Mouse (Mus musculus): Measurements from ENCODE around the gene Dis3l.
"Not testable (repeated sequence)": the region's sequence is repeated elsewhere in the genome, so short reads cannot be mapped to it uniquely, and the experiment has no call there.

Gene Dis3l

DNA sequence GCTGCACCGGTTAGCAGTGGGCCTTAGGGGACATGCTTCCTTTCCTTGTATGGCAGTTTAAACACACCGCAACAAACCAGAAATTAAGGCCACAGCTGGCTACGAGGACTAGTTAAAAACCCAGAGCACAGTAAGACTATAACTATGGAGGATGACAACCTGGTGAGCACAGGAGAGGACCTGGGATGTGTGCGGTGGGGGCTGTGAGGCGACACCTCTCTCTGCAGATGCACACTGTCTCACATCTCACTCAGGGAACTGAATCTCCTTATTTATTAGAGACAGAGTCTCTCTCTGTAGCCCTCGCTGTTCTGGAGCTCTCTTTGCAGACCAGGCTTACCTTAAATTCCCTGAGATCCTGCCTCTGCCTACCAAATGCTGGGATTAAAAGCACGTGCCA, 17.1 kb downstream of the Dis3l start:
- DNase-seq (ENCODE audit: extremely low read depth, low read depth, low spot score) = no peak

DNA sequence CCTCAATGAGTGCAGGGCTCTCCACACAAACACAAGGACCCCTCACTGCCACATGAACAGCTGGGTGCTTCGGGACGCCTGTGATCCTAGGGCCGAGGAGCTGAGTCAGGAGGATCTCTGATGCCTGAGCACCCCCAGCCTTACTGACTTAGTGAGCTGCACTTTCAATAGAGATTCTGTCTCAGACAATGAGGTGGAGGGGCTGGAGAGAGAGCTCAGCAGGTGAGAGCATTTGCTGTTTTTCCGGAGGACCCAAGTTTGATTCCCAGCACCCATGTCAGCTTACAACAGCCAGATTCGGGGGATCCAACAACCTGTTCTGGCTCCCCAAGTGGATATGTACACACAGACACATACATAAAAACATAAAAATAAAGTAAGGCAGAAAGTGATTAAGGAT, 24.1 kb downstream of the Dis3l start:
- DNase-seq (ENCODE audit: extremely low read depth, low read depth, low spot score) = no peak

DNA sequence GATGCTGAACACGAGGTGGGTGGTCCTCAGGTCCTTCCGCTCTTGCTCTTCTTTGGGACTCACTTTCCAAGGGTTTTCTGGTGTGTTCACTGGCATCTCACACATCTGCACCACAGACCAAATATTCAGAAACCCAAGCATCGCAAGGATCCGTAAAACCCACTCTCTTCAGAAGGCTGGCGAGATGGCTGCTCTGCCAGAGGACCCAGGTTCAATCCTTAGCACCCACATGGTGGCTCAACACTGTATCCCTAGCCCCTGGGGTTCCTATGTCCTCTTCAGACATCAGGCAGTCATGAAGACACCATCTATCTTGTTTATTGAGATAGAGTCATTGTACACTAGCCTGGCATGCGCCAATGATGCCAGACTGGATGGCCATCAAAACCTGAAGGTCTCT, 26.4 kb downstream of the Dis3l start:
- DNase-seq (ENCODE audit: extremely low read depth, low read depth, low spot score) = no peak

DNA sequence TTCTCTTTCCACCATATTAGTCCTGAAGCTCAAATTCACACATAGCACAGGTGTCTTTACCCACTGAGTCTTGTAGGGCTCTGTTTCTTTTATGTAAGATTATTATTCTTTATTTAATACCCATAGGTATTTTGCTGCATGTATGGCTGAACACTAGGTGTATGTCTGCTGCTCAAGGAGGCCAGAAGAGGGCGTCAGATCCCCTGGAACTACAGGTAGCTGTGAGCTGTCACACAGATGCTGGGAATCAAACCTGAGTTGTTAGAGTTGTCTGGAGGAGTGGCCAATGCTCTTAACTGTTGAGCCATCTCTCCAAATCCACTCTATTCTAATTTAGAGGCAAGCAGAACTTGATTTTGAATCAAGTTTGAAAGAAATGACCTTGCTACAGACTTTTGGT, 29.0 kb downstream of the Dis3l start:
- no peak for DNase-seq (ENCODE audit: extremely low read depth, low read depth, low spot score)

DNA sequence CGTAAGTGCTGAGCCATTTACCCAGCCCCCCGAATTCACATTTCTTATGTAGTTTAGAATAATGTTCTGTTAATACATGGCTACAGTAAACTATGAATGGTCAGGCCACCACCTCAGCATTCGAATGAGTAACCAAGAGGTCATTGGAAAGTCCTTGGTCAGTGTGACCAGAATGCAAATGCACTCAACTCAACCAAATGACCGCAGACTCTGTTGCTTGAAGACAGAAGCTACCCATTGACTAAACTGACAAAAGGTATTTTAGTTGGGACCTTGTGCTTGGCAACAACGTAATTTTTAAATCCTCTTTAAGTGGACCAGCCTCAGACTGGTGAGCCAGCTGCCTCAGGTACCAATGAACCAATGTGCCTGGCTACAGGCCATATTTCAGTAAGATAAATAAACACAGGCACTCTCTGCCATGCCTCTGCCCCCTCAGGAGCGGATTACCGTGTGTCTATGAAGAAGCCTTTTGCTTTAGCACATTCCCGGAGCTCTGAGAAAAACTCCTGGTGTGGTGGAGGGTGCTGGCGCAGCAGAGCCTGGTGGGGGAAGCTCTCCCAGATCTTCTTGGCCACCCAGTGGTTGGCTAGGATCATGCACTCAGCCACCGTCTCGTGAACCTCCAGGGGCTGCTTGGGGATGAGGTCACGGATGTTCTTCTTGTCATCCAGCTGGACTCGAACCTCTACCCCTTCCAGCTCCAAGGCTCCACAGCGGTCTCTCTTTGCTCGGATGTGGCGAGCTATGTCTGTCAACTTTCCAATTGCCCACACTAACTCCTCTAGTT, 29.9 kb downstream of the Dis3l start:
- DNase-seq (ENCODE audit: extremely low read depth, low read depth, low spot score) = peak; percentile 42

DNA sequence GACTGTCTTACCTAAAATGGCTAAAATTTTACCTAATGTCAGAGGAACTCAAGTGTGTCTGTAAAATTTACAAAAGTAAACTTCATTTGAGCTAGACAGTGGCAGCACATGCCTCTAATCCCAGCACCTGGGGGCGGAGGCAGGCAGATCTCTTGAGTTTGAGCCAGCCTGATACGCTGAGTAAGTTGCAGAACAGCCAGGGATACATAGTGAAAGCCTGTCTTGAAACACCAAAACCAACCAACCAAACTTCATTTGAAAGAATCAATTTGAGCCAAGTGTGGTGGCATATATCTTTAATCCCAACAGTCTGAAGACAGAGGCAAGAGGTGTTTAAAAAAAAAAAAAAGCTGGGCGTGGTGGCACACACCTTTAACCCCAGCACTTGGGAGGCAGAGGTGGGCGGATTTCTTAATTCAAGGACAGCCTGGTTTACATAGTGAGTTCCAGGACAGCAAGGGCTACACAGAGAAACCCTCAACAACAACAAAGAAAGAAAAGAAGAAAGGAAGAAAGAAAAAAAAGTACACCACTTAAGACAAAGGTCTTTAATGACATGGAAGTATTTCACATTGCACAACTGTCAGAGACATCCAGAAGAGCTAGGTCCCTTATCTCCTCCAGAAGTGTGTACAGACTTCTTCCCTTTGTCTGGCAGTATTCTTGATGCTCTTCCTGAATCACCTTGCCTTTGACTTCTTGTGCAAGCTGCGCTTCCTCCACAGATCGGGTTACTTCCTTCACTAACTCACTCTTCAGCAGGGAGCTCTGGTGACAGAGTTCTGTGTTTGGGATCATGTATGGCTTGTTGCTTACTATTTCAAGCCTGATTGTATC, 34.4 kb downstream of the Dis3l start:
- no peak for DNase-seq (ENCODE audit: extremely low read depth, low read depth, low spot score)

DNA sequence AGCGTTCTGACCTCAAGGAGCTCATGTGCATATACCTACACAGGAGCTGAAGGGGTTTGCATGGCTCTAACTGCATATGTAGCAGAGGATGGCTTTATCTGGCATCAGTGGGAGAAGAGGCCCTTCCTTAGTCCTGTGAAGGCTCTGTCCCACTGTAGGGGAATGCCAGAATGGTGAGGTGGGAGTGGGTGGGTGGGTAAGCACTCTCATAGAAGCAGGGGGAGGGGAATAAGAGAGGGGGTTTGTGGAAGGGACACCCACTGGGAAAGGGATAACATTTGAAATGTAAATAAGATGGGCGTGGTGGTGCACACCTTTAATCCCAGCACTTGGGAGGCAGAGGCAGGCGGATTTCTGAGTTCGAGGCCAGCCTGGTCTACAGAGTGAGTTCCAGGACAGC, 38.0 kb downstream of the Dis3l start:
- not testable (repeated sequence) for DNase-seq (ENCODE audit: extremely low read depth, low read depth, low spot score)

DNA sequence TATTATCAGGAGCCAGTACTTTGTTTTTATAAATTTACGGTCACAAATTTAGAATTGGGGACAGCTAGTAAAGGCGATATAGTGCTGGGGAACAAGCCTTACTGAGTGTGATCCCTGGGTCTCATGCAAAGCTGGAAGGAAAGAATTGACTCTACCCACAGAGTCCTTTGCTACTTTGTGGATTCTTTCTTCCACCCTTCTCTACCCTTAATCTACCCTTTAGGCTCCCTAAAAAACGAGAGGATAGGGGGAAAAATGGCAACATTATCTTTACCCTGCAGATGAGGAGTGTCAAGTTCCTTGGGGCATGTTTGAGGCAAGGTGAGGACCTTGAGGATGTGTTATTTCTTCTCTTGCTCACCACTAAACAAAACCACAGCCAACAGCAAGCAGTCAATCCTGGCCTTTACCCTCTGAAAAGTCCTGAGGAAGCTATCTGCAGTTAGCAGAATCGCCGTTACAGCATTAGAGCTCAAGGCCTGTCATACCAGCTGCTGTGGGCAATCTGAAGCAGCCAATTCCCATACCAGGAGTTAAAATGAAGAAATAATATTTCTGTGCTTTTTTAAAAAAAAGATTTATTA, 58.6 kb downstream of the Dis3l start:
- DNase-seq (ENCODE audit: extremely low read depth, low read depth, low spot score) = no peak

DNA sequence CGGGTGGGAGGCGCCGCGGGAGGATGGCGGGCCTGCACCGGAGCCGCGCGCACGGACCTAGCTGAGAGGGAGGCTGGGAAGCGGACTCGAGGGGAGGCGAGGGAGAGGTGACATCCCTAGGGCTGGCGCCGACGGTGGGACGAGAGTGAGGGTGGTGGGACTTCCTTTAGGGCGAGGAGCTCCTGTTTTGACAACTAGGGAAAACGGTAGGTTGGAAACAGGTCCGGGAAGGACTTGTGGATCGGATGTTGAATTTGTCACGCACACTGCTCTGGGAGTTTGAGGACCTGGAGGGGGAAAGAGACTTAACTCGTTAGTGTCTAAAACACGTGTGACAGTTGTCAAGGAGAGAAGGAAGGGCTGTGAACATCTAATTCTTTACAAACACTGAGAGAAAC, 59.3 kb downstream of the Dis3l start:
- DNase-seq (ENCODE audit: extremely low read depth, low read depth, low spot score) = no peak

DNA sequence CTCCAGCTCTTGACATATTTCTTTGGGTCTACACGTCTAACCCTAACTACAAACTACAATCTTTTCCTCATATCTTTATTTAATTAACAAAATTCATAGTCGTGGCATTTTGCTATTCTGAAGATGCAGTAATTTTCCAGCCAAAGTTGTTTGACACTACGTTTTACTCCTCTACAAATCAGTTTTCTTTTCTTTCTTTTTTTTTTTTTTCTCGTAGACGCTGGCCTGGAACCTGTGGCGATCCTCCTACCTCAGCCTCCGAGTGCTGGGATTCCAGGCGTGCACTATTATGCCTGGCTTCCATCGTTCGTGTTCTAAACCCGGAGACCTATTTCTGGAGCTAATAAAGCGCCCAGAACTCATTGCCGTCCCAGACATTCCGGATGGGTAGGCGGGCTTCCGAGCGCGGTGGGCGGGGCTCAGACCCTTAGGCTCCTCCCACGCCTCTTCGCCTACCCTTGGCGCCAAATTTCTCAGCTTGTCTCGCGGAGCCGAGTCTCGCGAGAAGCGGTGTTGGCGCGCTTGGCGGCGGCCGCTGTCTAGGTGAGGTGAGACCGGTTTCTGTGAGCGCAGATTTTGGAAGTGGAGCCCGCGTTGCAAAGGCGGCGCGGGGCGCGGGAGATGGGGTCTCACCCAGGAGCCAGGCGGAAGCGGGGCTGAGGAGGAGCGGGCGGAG, 59.8 kb downstream of the Dis3l start, which contains the start of gene Tipin:
Gene Tipin (plus strand): TSS at position 477 of the 676 bp plus-strand sequence.
- DNase-seq (ENCODE audit: extremely low read depth, low read depth, low spot score) = peak; percentile 45

DNA sequence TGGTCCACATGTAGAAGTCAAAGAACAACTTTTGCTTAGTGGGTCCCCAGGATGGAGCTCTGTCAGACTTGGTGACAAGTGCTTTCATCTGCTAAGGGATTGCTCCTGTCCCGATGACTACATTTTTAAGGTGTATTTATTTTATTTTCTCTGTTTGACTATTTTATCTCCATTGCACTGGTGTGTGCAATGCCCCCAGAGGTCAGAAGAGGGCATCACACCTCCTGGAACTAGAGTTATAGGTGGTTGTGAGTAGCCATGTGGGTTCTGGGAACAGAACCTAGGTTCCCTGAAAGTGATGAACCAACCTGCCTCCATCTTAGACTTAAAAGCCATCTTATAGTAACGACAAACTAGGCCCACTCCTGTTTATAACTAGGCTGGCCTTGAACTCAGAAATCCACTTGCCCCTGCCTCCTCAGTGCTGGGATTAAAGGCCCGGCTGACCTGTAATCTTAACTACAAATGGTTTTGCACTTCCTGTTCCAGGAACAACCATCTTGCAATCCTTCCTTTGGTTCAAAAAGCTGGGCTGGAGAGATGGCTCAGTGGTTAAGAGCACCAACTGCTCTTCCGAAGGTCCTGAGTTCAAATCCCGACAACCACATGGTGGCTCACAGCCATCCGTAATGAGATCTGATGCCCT, 62.3 kb downstream of the Dis3l start:
- no peak for DNase-seq (ENCODE audit: extremely low read depth, low read depth, low spot score)

DNA sequence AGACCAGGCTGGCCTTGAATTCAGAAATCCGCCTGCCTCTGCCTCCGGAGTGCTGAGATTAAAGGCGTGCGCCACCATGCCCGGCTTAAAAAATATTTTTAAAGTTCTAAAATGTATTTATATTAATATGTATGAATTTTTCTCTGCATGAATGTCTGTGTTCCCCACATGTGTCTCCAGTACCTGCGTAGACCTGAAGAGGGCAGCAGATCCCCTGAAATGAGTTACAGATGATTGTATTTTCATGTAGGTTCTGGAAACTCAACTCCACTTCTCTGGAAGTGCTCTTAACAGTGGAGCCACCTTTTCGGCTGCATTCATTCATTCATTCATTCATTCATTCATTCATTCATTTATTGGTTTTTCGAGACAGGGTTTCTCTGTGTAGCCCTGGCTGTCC, 63.4 kb downstream of the Dis3l start:
- no peak for DNase-seq (ENCODE audit: extremely low read depth, low read depth, low spot score)

DNA sequence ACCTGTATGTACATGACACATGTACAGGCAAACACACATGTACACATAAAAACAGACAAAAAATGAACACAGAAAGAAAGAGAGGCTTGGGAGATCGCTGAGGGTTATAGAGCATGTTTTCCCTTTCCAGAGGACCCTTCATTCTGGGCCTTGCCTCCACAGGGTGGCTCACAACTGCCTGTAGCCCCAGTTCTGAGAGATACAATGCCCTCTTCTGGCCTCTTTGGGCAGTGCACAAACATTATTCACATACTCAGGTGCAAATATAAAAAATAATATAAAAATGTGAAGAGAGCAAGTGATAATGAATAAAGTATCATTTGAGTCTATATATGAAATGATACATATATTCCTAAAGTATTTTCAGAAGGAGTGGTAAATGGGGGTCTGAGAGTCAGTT, 66.2 kb downstream of the Dis3l start:
- DNase-seq (ENCODE audit: extremely low read depth, low read depth, low spot score) = no peak

DNA sequence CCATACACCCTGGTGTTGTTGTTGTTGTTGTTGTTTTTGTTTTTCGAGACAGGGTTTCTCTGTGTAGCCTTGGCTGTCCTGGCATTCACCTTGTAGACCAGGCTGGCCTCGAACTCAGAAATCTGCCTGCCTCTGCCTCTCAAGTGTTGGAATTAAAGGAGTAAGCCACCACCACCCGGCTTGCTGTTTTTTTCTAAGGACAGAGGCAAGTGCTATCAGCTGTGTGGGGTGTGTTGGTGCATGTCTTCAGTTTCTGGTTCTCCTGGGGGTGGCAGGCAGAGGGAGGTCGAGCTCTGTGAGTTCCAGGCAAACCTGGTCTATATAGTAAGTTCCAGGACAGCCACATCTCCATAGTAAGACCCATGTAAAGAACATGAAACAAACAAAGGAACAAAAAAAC, 66.8 kb downstream of the Dis3l start:
- no peak for DNase-seq (ENCODE audit: extremely low read depth, low read depth, low spot score)

DNA sequence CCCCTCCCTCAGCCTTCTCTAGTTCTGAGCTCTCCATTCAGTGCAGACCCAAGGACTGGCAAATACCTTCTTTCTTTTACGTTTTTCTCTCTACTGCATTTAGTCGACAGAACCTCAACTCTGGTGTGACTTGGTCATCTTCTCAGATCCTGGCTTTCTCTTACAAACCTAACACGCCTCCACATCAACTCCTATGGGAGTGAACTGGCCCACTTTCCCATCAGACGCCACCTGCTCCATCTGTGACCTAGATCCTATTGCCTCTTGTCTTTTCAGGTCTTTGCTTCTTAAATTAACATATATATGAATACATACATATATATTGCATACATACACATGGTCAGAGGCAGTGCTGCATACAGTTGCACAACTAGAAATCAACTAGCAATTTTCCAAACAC, 67.3 kb downstream of the Dis3l start:
- no peak for DNase-seq (ENCODE audit: extremely low read depth, low read depth, low spot score)

DNA sequence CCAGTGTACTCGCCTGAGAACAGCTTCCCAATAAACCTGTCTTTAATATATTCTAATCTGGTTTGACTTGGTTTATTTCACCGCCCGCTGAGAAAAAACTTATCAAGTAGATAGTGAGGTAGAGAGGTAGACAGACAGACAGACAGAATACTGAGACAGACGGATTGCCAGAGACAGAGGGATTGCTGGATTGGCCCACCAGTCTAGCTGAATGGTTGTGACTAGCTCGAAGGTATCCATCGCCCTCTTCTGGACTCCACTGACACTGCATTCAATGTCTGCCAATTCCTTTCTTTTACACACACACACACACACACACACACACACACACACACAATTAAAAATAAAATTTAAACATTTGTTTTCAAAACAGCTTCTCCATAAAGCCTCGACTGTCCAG, 68.5 kb downstream of the Dis3l start:
- DNase-seq (ENCODE audit: extremely low read depth, low read depth, low spot score) = no peak

DNA sequence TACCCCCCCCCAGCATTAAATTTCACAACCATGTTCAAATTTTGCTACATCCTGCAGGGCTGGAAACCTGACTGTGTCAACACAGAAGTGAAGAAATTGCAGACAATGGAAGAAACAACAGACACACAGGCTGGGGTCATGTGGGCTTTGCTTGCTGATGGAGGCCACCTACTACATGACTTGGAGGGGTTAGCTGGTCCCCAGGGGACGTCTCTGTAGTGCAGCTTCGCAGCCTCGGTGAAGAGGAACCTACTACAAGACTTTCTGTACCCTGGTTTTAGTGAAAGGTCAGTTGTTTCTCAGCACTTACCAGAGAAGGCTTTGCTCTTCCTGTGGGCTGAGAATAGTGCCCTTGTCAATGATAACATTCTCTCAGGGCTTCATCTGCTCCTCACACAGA, 69.8 kb downstream of the Dis3l start:
- no peak for DNase-seq (ENCODE audit: extremely low read depth, low read depth, low spot score)

DNA sequence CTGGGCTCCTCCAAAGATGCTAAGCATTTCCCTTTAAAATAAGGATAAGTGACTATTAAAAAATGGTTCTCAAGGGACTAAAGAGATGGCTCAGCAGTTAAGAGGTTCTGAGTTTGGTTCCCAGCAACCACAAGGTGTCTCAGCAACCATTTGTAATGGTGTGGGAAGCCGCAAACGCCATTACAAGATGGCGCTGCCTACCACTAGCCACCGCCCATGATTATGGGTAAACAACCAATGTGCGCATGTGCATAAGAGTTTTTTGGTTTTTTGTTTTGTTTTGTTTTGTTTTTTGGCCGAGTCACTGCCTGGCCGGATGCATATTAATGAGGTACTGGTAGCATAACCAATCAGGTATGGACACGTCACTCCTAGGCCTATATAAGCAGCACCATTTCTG, 72.3 kb downstream of the Dis3l start:
- DNase-seq (ENCODE audit: extremely low read depth, low read depth, low spot score) = not testable (repeated sequence)

DNA sequence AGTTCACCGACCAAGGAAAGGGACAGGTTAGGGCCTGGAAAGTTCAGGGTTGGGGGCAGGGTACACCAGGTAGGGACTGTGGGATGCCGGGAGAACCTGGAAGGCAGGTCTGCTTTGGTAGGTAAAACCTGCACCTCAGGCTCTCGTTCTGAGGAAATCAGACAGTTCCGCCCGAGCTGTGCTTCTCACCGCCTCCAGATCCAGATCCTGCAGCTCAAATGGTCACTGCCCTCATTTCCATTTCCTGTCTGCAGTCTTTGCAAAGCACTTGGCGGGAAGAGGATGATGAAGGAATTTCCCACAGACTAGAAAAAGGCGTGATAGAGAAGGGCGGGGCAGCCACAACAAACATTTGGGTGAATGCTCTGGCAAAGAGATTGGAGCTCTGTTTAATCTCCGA, 72.9 kb downstream of the Dis3l start:
- DNase-seq (ENCODE audit: extremely low read depth, low read depth, low spot score) = no peak

DNA sequence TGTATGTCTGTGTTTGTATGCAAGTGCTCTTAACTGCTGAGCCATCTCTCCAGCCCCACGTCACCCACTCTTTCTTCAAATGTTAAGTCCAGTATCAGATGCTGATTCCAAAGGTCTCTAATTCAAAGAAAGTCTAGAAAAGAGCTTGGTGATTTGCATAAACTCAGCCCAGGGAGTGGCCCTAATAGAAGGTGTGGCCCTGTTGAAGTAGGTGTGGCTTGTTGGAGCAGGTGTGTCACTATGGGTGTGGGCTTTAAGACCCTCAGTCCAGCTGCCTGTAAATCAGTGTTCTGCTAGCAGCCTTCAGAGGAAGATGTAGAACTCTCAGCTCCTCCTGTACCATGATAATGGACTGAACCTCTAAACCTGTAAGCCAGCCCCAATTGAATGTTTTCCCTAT, 73.9 kb downstream of the Dis3l start:
- no peak for DNase-seq (ENCODE audit: extremely low read depth, low read depth, low spot score)

DNA sequence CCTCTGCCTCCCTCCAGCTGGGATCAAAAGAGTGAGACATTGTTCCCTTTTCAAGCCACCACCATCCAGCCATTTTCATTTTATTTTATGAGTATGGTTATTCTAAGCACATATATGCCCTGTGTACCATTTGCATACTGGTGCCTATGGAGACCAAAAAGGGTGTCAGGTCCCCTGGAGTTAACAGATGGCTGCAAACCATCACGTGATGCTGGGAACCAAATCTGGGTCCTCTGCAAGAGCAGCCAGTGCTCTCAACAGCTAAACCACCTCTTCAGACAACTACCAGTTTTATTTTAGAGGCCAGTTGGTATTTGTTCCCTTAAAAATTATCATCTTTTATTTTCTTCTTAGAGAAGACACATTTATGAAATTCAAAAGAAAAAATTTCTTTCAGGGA, 76.3 kb downstream of the Dis3l start:
- DNase-seq (ENCODE audit: extremely low read depth, low read depth, low spot score) = no peak
